Mouse (Mus musculus): ENCODE measurements around the gene Retreg1.
"Not testable (repeated sequence)": the region's sequence is repeated elsewhere in the genome, so short reads cannot be mapped to it uniquely, and the experiment has no call there.

Retreg1 gene

DNA sequence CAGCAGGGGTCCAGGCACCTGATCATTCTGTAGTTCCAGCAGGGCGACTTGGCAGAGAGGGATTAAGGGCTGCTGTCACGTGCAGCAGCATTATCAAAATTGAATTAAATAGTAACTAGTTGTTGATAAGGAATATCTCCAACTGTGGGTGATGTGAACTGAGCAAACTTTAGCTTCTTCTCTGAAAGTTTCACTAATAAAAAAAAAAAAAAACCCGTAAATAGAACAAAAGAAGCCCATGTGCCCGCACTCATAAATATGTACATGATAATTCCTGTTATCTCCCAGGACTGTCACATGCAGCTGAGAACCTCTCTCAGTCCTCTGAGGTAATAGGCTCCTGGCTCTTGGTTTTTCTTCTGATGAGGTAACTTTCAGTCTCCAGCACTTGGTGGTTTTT lies 99.4 kb downstream of the Retreg1 start:
- DNase-seq (ENCODE audit: extremely low spot score, low read depth, low spot score), result no peak

DNA sequence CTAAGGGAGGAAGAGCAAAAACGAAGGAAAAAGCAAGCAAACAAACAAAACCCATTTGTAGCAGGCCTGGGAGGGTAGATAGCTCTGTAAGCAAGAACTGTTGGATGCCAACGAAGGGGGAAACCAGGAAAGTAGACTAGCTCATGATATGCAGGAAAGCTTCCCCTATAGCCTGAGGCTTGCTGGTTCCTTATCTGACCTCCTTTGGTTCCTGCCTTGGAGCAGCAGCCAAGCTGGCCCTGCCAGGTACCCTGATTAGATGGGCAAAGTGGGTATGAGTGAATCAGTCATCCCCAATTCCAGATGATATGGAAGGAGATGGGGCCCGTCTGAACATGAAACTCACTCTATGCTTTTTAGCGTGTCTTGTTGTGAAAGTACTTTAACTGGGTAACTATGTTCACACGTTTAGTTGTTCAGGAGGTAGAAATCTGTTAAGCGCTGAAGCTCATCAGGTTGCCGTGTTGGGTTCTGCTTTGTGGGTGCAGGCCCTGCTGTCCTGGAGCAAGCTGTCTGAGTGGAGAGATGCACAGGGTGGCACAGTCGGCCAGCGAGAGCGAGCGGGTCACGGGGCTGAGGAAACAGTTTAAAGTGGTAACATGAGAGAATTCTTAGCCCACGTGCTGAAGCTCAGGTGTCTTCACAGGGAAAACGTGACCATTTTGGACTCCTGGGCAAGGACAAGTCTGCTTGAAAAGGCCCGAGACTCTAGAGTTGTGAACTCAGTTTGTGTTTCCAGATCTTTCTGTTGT lies 100.6 kb downstream of the Retreg1 start:
- DNase-seq (ENCODE audit: extremely low spot score, low read depth, low spot score), result no peak

DNA sequence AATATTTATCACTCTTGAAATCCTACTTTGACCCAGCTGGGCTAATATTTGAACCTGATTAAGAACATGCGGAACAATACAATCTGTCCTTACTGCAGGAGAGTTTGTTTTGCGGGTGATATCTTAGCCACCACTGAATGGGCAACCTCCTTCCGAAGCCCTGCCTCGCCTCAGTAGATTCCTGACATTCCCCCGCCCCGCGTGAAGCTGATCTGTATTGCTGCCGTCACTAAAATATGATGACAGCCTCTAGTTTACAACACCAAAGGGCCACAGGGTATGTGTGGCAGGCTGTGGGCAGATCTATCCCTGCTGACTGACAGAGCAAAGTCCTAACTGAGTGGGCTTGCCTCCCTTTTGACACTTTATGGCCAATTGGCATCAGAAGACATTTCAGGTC lies 102.2 kb downstream of the Retreg1 start:
- DNase-seq (ENCODE audit: extremely low spot score, low read depth, low spot score), result no peak

DNA sequence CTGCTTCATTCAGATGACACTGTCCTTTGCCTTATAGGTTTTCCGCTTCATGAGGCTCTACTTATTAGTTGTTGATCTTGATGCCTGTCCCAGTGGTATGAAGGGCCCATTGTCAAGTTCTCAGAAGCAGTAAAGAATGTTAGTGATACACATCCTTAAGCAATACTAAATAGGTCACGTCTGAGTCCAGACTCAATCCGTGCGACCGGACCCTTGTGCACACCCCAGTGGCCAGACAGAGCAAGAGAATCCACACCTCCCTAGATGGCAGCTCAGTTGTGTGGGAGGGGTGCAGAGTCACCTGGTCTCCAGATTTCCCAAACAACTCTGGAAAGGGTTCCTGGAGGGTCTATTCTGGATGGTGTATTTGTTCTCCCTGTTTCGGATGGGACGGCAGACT lies 103.5 kb downstream of the Retreg1 start:
- no peak for DNase-seq (ENCODE audit: extremely low spot score, low read depth, low spot score)

DNA sequence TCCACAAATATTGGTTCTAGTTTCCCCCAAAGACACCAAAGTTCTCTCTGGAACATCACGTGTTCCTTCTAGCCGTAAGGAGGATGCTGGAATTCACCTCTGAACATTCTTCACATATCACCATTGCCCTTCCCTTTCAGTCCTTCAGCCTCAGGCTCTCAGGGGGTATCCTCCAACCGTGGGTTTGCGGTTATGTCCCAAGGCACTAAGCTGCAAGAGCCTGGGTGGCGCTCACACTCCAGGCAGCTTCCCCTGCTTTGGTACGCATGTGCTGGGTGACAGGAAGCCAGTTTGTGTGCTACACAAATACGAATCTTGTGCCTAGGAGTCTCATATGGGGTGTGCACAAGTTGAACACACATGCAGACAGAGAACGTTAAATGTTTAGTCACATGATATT lies 104.4 kb downstream of the Retreg1 start:
- DNase-seq (ENCODE audit: extremely low spot score, low read depth, low spot score), result no peak

DNA sequence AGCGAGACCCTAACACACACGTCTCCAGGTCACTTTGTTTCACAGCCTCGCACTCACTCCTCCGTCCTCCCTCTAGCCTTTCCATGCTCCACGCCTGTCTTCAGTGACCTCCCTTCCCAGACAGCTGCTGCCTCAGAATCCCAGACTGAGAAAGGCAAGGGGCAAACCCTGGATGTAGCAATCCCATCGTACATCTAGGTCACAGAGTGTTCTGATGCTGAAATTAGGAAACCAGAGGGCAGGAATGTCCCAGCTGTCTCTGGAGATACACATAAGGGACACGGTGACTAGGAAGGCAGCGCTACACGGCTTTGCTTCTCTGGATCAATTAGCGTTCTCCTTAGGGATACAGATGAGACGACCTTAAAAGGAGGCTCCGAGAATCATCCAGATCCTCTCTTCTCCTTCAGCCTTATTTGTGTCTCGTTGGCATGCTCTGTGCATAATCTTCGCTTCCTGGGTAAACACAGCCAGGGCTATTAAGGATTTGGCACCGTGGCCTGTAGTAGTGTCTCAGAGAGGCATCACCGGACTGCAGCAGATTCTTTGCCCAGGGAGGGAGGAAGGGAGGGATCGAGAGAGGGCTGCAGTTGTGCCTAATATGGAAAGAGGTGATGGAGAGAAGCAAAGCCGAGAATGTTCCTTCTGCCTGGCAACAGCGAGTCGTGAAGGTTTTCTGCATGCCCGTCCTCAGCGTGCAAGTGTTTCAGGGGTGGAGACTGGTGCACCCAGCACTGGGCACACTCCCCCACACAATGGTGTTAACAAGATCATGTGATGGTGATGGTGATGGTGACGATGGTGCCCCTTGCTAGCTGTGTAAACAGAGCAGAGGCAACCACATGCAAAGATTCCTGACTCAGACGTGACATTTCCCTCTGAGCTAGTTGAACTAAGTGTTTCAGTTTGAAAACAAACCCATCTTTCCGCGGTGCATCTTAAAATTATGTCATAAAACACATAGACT lies 105.6 kb downstream of the Retreg1 start:
- no peak for DNase-seq (ENCODE audit: extremely low spot score, low read depth, low spot score)

DNA sequence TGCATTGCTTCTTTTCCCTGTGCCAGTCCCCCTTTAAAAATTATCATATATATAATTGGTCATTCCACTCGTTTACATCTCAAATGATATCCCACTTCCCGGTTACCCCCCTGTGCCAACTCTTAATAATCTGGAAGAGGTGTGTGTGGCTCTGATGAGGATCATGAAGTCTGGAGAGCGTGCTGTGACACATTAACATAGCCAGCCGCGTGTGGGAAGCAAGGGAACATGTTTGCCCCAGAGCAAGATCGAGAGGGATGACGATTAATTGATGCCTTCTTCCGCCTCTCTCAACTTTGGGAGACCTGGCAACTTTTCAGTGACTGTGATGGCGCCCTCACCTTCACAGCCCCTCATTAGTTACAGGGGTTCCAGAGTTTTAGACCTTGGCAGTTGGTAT lies 106.7 kb downstream of the Retreg1 start:
- DNase-seq (ENCODE audit: extremely low spot score, low read depth, low spot score), result no peak

DNA sequence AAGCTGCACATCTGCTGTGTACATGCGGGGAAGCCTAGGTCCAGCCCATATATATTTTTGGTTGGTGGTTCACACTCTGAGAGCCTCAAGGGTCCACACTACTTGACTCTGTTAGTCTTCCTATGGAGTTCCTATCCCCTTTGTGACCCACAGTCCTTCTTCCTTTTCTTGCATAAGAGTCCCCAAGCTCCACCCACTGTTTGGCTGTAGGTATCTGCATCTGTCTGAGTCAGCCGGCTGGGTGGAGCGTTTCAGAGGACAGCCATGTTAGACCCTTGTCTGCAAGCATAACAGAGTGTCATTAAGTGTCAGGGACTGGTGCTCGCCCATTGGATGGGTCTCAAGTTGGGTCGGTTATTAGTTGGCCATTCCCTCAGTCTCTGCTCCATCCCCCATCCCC lies 107.6 kb downstream of the Retreg1 start:
- DNase-seq (ENCODE audit: extremely low spot score, low read depth, low spot score), result no peak

DNA sequence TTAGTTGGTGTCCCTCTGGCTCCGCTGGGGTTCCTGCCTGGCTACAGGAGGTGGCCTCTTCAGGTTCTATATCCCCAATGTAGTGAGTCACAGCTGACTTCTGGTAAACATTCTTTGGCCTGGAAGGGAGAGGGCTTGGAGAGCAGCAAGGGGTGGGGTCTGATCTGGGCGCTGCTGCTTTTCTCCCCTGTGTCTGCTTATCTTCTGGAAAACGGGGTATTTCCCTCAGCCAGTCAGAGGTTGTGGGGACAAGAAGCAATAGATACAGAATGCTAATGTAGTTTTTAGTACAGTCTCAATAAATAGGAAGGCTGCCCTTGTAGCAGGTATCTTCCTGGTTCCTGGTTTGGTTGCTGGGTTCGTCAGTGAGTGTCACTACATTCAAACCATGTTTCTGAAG lies 108.1 kb downstream of the Retreg1 start:
- DNase-seq (ENCODE audit: extremely low spot score, low read depth, low spot score), result no peak

DNA sequence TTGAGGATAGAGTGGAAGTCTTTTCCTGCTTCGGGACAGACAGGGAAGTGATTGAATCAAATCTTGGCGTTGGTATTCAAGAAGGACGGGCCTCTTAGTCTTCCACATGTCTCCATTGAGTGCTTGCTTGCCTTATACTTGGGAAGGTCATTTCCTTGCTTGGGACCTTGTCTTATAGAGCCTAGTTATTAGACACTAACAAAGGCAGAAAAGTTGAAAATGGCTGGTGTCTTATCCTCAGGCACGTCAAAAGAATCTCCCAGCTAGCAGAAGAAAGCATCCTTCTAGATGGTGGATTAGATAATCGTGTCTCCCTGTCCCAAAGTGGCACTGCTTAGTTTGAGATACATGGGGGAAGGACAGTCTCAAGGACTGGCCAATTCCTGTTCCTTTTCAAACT lies 113.0 kb downstream of the Retreg1 start:
- no peak for DNase-seq (ENCODE audit: extremely low spot score, low read depth, low spot score)

DNA sequence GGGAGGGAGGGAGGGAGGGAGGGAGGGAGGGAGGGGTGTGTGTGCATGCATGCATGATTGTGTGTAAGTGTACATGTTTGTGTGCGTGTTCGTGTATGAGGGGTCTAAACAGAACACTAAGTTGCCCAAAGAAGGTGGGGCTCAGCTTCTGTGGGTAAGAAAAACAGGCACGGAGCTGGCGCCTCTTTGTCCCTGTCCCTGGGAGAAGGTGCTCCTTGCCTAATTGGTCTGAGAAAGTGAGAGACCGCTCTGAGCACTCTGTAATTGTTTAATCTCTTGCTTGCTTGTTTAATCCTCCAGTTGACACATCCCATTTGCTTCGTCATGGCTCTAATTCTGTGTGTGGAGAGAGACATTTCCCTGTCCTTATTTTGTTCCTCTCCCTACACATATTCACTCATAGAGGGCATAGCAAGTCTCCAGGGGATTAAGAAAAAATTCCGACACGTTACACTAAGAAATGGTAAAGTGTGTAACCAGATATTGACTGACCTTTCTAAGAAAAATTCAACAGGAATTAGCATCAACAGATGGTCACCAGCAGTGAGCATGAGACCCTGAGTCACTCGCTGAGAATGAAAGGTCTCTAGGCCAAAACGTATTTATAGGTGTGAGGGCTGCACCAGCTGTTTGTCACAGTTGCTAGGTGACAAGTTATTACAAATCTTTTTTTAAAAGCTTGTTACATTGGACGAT lies 113.6 kb downstream of the Retreg1 start:
- DNase-seq (ENCODE audit: extremely low spot score, low read depth, low spot score), result no peak

DNA sequence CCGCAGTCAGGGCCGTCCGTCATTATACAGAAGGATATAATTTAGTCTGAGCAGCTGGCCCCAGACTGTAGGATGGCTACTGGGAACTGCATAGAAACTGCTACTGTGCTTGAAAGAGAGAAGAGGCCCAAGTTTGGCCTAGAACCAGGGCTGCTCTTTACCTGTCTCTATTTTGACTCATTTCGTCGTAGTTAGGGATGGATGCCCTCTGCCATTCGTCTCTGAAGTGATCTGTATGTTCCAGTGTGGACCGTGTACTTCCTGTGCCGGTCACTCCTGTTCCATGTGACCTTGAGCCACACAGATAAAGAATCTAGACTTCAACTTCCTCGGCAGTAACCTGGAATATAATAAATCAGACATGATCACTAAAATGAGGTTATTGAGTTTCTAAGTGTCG lies 114.7 kb downstream of the Retreg1 start:
- DNase-seq (ENCODE audit: extremely low spot score, low read depth, low spot score), result no peak

DNA sequence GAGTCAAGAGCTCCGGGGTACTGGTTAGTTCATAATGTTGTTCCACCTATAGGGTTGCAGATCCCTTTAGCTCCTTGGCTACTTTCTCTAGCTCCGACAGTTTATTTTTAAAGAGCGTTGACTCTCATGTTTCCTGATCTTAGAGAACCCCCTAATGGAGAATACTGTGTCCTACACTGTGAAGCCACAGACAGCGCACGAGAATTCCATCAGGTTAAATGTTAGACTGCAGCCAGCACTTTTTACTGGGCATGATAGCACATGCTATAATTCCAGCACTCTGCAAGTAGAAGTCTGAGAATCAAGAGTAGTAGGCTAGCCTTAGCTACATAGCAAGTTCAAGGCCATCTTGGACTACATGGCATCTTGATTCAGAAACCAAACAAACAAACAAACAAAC lies 116.4 kb downstream of the Retreg1 start:
- no peak for DNase-seq (ENCODE audit: extremely low spot score, low read depth, low spot score)

DNA sequence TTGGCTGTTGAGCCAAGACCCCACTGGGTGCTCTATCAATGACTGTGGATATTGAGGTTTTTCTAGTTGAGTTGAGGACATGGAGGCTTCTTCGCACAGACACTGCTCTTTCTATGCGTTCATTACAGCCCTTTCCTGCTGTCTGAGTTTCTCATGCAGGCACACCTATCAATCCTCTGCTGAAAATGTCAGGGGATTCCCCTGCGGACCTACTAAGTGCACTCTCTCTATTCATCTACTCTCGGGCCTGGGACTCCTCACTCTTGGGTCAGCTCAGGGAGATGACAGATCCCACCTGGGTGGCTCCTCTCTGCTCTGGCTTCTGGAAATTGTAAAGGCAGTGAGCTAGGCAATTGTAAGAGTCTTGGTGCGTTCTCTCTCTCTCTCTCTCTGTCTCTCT lies 117.3 kb downstream of the Retreg1 start:
- no peak for DNase-seq (ENCODE audit: extremely low spot score, low read depth, low spot score)

DNA sequence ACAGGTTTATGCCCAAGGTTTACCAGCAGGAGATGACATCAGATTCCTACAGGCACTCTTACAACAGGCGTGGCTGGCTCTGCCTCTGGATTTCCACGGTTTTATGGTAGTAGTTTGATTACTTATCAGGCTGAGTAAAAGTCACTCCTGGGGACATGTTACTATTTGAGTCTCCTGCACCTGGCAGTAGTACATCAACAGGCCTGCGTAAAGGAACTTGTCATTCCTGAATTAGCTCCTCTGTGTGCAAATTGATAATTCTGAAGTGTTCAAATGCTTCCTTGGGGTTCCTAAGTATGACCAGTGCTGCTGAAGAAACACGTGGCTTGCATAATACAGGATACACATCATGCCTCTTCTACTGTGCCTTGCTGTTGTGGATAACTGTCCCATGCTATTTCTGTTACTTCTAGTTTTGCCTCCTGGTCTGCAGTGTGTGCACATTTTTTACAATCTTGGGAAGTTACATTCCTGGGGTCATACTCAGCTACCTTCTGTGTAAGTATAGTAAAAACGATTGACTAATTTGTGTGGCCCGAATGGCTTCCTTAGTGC lies 123.3 kb downstream of the Retreg1 start:
- no peak for DNase-seq (ENCODE audit: extremely low spot score, low read depth, low spot score)

DNA sequence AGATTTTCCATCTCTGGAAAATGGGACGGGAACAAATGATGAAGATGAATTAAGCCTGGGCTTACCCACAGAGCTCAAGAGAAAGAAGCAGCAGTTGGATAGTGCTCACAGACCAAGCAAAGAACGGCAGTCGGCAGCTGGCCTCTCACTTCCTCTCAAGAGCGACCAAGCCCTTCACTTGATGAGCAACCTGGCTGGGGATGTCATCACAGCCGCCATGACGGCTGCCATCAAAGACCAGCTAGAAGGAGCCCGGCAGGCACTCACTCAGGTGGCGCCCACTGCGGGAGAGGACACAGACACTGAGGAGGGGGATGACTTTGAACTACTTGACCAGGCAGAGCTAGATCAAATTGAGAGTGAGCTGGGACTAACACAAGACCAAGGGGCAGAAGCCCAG lies 128.6 kb downstream of the Retreg1 start:
- DNase-seq (ENCODE audit: extremely low spot score, low read depth, low spot score), result no peak

DNA sequence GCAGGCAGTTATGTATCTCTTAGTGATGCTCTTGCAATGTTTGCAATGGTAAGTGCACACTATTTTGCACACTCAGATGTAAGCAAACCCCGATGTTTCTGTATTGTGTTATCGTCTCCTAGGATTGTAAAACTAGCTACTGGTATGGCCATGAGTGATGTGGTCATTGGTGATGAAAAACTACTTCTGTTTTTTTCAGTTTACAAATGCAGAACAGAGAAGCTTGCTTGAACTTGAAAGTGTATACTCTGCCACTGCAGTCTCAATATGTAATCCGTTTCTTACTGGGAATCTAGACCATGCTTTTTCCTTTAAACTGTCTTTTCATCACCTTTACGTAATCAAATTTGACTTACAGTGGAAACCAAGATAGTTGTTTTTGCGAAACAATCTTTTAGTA lies 129.8 kb downstream of the Retreg1 start:
- no peak for DNase-seq (ENCODE audit: extremely low spot score, low read depth, low spot score)

DNA sequence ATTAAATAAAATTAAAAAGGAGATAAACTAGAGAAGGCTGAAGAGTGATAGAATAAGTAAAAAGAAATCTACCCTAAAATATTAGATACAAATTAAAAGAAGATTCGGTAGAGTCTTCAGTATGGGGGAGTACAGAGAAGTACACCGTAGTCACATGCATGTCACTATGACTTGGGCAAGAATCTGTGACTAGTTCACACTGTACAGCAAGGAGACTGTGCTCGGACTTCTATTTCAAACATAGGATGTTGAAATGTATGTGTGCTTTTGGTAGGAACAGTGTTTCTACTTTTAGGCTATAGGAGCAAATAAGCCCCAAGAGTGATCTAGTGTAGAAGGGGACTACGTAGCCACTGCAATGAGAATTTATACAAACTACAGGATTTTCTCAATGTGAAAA lies 131.4 kb downstream of the Retreg1 start:
- no peak for DNase-seq (ENCODE audit: extremely low spot score, low read depth, low spot score)

DNA sequence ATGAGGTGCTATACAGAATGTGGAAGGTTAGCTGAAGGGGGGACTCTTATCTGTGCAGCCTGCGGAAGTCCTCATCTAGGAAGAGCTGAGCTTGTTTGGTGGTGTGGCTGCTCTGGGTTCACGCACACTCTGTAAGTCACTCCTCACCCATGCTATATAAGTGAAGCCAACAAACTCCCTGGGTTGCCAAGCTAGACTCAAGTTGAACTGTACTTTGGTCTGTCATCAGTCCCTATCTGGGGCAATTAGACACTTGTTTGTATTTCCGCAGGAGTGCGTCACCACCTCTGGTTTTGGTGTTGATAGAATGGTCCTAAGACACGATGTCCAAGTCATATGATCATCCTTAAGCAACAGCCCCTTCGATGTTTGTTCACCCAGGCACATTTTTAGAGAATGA lies 132.8 kb downstream of the Retreg1 start:
- DNase-seq (ENCODE audit: extremely low spot score, low read depth, low spot score), result no peak

DNA sequence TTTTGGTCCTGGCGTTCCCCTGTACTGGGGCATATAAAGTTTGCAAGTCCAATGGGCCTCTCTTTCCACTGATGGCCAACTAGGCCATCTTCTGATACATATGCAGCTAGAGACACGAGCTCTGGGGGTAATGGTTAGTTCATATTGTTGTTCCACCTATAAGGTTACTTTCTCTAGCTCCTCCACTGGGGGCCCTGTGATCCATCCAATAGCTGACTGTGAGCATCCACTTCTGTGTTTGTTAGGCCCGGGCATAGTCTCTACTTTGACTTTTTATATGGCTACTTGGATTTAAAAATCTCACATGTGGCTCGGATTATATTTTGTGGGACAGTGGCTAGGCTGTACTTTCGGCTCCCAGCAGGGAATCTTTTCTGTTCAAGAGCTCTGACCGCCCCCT lies 140.6 kb downstream of the Retreg1 start:
- DNase-seq (ENCODE audit: extremely low spot score, low read depth, low spot score), result not testable (repeated sequence)

DNA sequence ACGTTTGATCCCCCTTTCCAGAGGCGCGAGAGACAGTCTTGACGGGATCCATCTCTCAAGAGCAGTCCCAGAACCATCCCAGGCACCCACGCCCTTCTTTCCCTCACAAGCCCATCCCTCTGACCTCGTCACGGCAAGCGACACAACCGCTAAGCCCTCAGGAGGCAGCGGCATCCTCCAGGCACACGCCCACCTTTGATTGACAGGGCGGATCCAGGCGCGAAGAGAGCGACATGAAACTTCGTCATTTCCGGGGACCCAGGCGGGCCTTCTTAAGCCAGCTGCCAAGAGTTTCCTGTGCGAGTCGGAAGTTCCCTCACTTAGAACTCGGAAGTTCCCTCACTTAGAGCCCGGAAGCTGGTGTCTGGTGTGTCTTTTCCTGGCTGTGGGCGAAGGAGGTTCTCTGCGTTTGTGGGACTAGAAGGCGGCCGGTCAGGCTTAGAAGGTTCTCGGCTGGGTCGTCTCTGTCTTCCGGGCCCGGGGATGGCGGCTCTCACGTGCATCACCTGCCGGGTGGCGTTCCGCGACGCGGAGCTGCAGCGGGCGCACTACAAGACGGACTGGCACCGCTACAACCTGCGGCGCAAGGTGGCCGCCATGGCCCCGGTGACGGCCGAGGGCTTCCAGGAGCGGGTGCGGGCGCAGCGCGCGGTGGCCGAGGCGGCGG lies 141.2 kb downstream of the Retreg1 start, which contains the start of gene Zfp622:
TSS of gene Zfp622 (plus strand) at position 300 of the 667 bp plus-strand sequence.
- peak; percentile 91 for DNase-seq (ENCODE audit: extremely low spot score, low read depth, low spot score)

Measured in hindlimb bud, embryonic 11.5 days (tissue).